Mouse (Mus musculus) stomach, postnatal 0 days (tissue): ENCODE data around the gene Pip5k1b. TPM values are rescaled to one million over a fixed set of nuclear protein-coding genes. Genes with fewer than 3 reads are reported as not detected.

ENCODE experiments used
- ATAC-seq: fragments of 200-750 bp; cut with Nextera tagmentation; 2 replicates; pipeline ENCODE4 v1.8.0; 2017; ENCODE audit not compliant: low FRiP score, low TSS enrichment
- DNase-seq: peaks from one replicate; pipeline ENCODE4 v3.0.0-alpha.2; 2016; ENCODE audit warnings: low spot score
- H3K27ac ChIP-seq: fragments of 300-500 bp; sonication (generic); replicated peaks from 2 replicates; pipeline ENCODE4 v1.5.1; 2014; ENCODE audit warnings: mild to moderate bottlenecking, control low read depth
- H3K27me3 ChIP-seq: fragments of 300-500 bp; sonication (generic); 2 replicates; pipeline ENCODE4 v1.6.1; 2014; ENCODE audit warnings: low read length; ENCODE audit not compliant: control insufficient read depth, insufficient read depth
- H3K36me3 ChIP-seq: fragments of 300-500 bp; sonication (generic); 2 replicates; pipeline ENCODE4 v1.6.1; 2014; ENCODE audit warnings: low read length, mixed read lengths; ENCODE audit not compliant: control insufficient read depth, insufficient read depth
- H3K4me1 ChIP-seq: fragments of 300-500 bp; sonication (generic); replicated peaks from 2 replicates; pipeline ENCODE4 v1.6.1; 2014; ENCODE audit warnings: antibody characterized with exemption; ENCODE audit not compliant: control insufficient read depth, insufficient read depth
- H3K4me2 ChIP-seq: fragments of 300-500 bp; sonication (generic); replicated peaks from 2 replicates; pipeline ENCODE4 v1.6.1; 2014; ENCODE audit warnings: low read depth, mild to moderate bottlenecking, control low read depth, moderate library complexity
- H3K4me3 ChIP-seq: fragments of 300-500 bp; sonication (generic); 2 replicates; pipeline ENCODE4 v1.5.1; 2014; ENCODE audit warnings: low read depth, low read length, control low read depth
- H3K9ac ChIP-seq: fragments of 300-500 bp; sonication (generic); 2 replicates; pipeline ENCODE4 v1.6.1; 2014; ENCODE audit warnings: mild to moderate bottlenecking, low read length, control low read depth, mixed read lengths
- H3K9me3 ChIP-seq: fragments of 300-500 bp; sonication (generic); 2 replicates; pipeline ENCODE4 v1.6.1; 2016; ENCODE audit warnings: low read length; ENCODE audit not compliant: control insufficient read depth
- CTCF ChIP-seq: IDR thresholded peaks from 2 replicates; pipeline ENCODE4 v1.5.1; 2016; ENCODE audit warnings: antibody characterized with exemption, low read depth, mild to moderate bottlenecking, moderate library complexity
- EP300 ChIP-seq: optimal IDR thresholded peaks from 2 replicates; pipeline ENCODE3; 2016; ENCODE audit warnings: antibody characterized with exemption
- WGBS: fragments of 180-500 bp; shearing (Covaris S2); extraction: QIAGEN DNeasy Blood & Tissue Kit; methylation state at CpG from one replicate; pipeline ENCODE4 v1.1.7; 2014; 5-methylcytosine and 5-hydroxymethylcytosine counted together
- polyA plus RNA-seq: library from polyadenylated mRNA; unstranded; fragments of >200 nt; fragmentation: Nextera tagmentation; extraction: Ambion mirVana; gene quantifications from 2 replicates; pipeline ENCODE4 v1.2.1, GENCODE M21; 2015

Pip5k1b gene
- polyA plus RNA-seq, 1 experiment from 2014 or later, result 5.5 TPM

DNA sequence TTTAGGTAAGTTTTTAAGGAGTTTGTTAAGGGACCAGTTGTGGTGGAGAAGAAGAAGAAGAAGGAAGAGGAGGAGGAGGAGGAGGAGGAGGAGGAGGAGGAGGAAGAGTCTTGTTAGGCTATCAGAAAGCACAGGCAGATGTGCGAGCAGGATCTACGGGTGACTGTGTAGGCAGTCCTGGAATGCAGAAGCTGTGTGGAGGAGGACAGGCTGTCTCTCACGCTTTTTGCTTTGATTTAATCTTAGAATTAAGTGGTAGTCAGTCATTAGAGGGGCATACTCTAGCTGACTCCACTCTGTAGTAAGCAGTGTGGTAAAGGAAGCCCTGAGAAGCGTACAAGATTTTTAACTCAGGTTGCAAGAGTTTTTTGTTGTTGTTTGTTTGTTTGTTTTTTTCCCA is 86.5 kb downstream of the Pip5k1b start:
- Histone ChIP-seq H3K27me3 (no peaks in the 10 kb centered on the region), H3K4me2 (no peak overlapping the region), H3K4me1 (no peaks in the 10 kb centered on the region), H3K4me3 (no peak overlapping the region), H3K9ac (no peak overlapping the region), H3K9me3 (no peaks in the 10 kb centered on the region), H3K27ac (no peak overlapping the region), H3K36me3 (no peaks in the 10 kb centered on the region)
- no peak for TF ChIP-seq CTCF
- TF ChIP-seq EP300, result no peak
- no peak for DNase-seq
- no peak for ATAC-seq
- 73% methylated on average over 4 of the region's 4 CpGs for WGBS

DNA sequence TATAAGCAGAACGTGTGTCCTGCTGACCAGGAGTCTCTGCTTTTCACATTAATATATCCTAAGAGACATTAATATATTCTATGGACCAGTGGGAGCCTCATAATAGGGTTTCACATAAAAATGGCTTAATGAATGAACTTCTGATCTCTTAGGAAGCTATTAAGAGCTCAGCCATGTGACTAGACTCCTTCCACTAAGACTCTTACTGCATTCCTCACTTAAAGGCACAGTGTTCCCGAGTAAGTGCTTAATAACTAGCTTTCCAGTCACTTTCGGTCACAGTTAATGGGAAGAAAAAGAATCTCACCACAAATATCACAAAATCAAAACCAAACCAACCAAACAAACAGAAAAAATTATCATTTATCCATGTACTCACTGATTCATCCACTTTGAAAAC is 87.1 kb downstream of the Pip5k1b start:
- H3K4me1 ChIP-seq, result no peaks in the 10 kb centered on the region
- no peak for TF ChIP-seq CTCF
- no peak for TF ChIP-seq EP300
- no peak overlapping the region for H3K4me2 ChIP-seq
- WGBS, result 63% methylated on average over 3 of the region's 3 CpGs
- H3K36me3 ChIP-seq, result no peaks in the 10 kb centered on the region
- no peaks in the 10 kb centered on the region for H3K27me3 ChIP-seq
- ATAC-seq (no peak), DNase-seq (no peak)
- no peak overlapping the region for H3K9ac ChIP-seq
- no peaks in the 10 kb centered on the region for H3K9me3 ChIP-seq
- no peak overlapping the region for H3K27ac ChIP-seq
- no peak overlapping the region for H3K4me3 ChIP-seq

DNA sequence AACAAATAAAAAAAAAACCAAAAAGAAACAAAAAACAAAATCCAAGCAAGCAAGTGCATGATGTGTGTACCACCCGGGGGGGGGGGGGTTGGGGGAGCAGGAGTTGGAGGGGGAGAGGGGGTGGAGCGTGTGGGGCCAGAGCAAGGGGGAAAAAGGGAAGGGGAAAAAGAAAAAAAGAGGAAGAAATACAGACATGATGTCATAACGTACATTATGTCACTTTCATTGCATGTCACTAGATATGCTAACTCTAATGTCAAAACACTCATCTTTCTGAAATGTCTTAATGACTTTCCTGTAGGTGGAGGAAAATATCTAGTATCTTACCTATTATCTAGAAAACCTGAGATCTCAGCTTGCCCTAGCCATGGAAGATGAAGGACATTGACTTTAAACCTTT is 92.7 kb downstream of the Pip5k1b start:
- no peak for DNase-seq
- Histone ChIP-seq H3K27me3 (no peaks in the 10 kb centered on the region), H3K27ac (no peak overlapping the region), H3K36me3 (no peaks in the 10 kb centered on the region), H3K9ac (no peak overlapping the region), H3K4me1 (no peaks in the 10 kb centered on the region), H3K4me2 (no peak overlapping the region), H3K9me3 (no peaks in the 10 kb centered on the region), H3K4me3 (no peak overlapping the region)
- no peak for ATAC-seq
- WGBS, result 82% methylated on average over 2 of the region's 3 CpGs
- TF ChIP-seq CTCF, result no peak
- TF ChIP-seq EP300, result no peak

DNA sequence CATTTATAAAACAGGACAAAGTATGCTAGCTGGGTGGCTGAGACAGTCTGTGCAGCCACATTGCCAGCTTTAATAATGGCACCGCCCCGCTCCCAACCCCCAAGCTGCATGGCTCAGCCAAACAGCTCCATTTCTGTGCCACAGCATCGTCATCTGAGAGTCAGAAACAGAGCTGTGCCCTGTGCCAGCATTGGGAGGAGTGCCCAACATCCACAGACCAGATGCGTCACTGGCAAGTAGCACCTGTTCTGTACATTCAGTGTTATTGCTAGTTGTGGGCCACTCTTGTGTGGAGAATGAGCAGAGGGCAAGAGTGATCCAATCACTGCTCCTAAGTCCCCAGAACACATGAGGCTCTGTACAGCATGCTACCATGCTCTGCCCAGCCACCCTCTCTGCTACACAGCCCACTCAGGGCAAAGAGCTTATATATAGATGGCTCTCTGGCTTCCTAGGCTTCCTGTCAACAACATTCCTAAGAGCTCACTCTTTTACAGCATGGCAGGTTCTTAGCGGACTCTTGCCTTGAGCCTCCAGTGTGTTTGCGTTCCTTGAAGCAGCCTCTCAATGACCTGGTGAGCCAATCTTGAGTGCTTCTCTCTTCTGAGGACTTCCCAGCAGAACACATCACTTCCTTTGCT is 99.0 kb downstream of the Pip5k1b start:
- Histone ChIP-seq H3K36me3 (no peaks in the 10 kb centered on the region), H3K9ac (no peak overlapping the region), H3K4me1 (no peaks in the 10 kb centered on the region), H3K9me3 (no peaks in the 10 kb centered on the region), H3K27me3 (no peaks in the 10 kb centered on the region), H3K4me3 (no peak overlapping the region), H3K27ac (no peak overlapping the region), H3K4me2 (no peak overlapping the region)
- DNase-seq, result no peak
- no peak for ATAC-seq
- no peak for TF ChIP-seq EP300
- no peak for TF ChIP-seq CTCF
- 91% methylated on average over 6 of the region's 6 CpGs for WGBS

DNA sequence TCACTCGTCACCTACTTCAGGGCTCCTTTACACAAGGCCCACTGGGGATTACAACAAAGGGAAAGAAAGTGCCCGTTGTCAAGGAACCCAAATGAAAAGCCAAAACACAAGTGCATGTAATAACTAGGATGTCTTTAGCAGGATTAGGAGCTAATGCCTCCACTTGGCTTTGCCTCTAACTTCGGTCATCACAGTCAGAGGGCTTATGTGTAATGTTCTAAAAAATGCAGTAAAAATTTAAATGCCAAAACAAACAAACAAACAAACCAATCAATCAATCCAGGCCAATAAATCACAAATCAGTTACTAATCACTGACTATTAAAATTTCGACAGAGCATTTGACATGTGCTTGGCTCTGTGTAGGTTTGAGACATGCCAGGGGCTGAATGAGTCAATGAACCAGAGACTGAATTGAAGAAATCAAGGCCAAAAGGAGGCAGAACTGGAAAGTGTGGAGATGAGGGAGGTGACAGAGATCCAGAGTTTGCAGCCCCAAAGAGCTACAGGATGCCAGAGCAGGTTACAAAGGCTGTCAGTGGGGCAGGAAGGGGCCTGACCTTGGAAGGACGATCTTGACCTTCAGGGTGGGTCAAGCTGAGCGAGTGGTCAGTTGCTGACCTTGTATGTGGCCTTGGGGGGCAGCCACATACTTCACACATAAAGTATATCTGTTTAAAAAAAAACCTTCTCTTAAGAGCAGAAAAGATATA is 100.3 kb downstream of the Pip5k1b start:
- Histone ChIP-seq H3K36me3 (no peaks in the 10 kb centered on the region), H3K4me1 (no peaks in the 10 kb centered on the region), H3K9me3 (no peaks in the 10 kb centered on the region), H3K9ac (no peak overlapping the region), H3K4me2 (no peak overlapping the region), H3K27ac (no peak overlapping the region), H3K4me3 (no peak overlapping the region), H3K27me3 (no peaks in the 10 kb centered on the region)
- 72% methylated on average over 6 of the region's 6 CpGs for WGBS
- DNase-seq, result no peak
- no peak for TF ChIP-seq CTCF
- no peak for TF ChIP-seq EP300
- no peak for ATAC-seq

DNA sequence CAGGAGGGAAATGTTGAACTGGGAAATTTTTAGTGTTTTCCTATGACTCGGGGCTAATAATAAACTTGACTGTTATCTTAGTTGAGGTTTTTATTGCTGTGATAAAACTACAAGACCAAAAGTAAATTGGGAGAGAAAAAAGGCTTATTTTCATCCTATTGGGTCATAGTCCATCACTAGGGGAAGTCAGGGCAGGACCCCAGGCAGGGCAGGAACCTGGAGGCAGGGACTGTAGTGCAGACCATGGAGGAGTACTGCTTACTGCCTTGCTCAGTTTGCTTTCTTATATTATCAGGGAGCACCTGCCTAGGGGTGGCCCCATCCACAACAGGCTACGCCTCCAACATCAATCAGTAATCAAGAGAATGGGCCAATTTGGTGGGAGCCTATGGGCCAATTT is 101.2 kb downstream of the Pip5k1b start:
- Histone ChIP-seq H3K36me3 (no peaks in the 10 kb centered on the region), H3K9me3 (no peaks in the 10 kb centered on the region), H3K27ac (no peak overlapping the region), H3K4me3 (no peak overlapping the region), H3K4me1 (no peaks in the 10 kb centered on the region), H3K27me3 (no peaks in the 10 kb centered on the region), H3K9ac (no peak overlapping the region), H3K4me2 (no peak overlapping the region)
- WGBS, result 82% methylated on average over 2 of the region's 2 CpGs
- ATAC-seq (no peak), DNase-seq (no peak)
- TF ChIP-seq CTCF (no peak), EP300 (no peak)
